Mouse (Mus musculus) testis, adult 2 months (tissue): Measurements from ENCODE around the gene Lgr4.

Experiments used
- CTCF ChIP-seq: fragments of 200-500 bp; IDR thresholded peaks from 2 replicates; pipeline ENCODE4 v1.5.1; 2012; ENCODE audit warnings: low read depth, mild to moderate bottlenecking, inconsistent platforms, low read length, moderate library complexity; ENCODE audit not compliant: control insufficient read depth, insufficient read depth, insufficient replicate concordance
- POLR2A ChIP-seq: fragments of 200-500 bp; IDR thresholded peaks from 2 replicates; pipeline ENCODE4 v1.6.1; 2012; ENCODE audit warnings: low read depth, mild to moderate bottlenecking, inconsistent platforms, low read length, moderate library complexity; ENCODE audit not compliant: control insufficient read depth

DNA sequence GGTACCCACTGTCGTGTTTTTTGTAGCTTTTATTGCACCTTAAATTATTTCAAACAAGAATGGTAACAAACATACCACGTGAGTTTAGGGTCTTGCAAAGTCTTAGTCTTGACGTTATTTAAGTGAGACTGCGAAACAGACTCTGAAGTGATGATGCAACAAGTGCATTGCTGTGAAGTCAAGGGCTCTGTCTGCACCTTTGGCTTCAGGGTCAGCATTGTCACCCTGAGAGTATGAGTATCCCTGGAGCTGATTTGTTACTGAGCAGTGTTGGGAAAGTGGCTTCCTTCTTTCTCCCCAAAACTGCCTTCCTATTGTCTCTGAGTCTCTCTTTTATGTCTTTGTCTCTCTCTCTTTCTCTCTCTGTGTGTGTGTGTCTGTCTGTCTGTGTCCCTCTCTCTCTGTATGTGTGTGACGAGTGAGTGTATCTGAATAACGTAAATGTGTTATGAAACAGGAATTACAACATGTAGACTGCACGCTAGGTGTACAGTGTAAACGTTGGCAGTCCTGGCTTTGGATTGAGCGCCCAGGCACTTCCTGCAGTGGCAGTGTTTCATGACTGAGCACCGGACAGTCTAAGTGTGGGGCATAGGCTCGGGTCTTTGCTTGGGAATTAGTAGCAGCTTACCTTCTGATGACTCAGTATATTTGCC, 18.4 kb downstream of the Lgr4 start:
- TF ChIP-seq CTCF (no peak), POLR2A (no peak)
